Mouse (Mus musculus) ES-Bruce4 (cell line): Measurements from ENCODE around the gene Brpf3.

Experiments used
- CTCF ChIP-seq: IDR thresholded peaks from one replicate; pipeline ENCODE4 v1.8.1; 2011; ENCODE audit warnings: low read depth, low read length
- EP300 ChIP-seq: IDR thresholded peaks from 2 replicates; pipeline ENCODE4 v1.6.1; 2011; ENCODE audit warnings: low read depth, low read length; ENCODE audit not compliant: insufficient read depth
- POLR2A ChIP-seq: IDR thresholded peaks from one replicate; pipeline ENCODE4 v1.8.1; 2011; ENCODE audit warnings: low read length; ENCODE audit not compliant: insufficient read depth

- TF ChIP-seq CTCF (no peak), EP300 (no peak), POLR2A (no peak)
Measured at GRCm38 (mm10) chr17:28803316-28803715, 2.4 kb downstream of the Brpf3 start.
